Mouse (Mus musculus) left cerebral cortex, postnatal 36 days (tissue): ENCODE measurements around the gene Nsl1. TPM values are rescaled to one million over a fixed set of nuclear protein-coding genes. Genes with fewer than 3 reads are reported as not detected.

Source experiments
- DNase-seq, 2 experiments: peaks; one replicate each; pipeline ENCODE4 v3.0.0; 2021 to 2022; ENCODE audit warnings: low spot score in 2 of 2, mixed read lengths in 1 of 2
- intact Hi-C: fragments of 180-260 bp; cut with DNase I; formaldehyde crosslinking; loops from one replicate; pipeline ENCODE4 v1.15.1; 2025
- total RNA-seq, 2 experiments: library from RNA; stranded (reverse); gene quantifications; 2 replicates each; pipeline ENCODE4 v1.2.3; 2021

Nsl1 gene
- total RNA-seq, 2 experiments from 2014 or later, result 0.52 to 0.96 TPM

DNA sequence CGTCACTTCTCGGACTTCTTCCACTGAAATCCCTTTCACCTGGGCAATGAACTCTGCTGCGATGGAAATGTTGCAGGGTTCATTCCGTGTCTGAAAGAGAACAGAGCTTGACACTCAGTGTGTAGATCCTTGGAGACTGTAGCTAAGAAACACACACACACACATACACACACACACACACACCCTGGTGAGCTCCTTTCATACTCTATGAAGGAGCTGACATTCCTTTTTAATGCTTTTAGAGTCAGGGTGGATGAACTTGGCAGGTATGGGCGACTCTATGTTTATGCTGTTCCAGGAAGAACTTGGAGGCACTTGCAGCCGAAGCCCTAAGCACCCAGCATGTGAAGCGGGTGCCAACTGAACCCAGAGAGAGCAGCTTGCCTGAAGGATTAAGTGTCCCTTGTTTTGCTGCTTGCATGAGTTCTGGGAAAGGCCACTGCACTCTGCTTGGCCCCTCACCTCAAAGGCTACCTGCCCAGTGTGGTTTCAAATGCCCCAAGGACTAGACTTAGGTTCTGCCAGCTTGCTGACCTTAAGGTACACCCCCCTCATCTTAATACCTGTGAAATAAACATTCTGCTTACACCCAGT is 16.5 kb upstream of the Nsl1 start:
- intact Hi-C loops, result no loop called here
- DNase-seq, result no peak

DNA sequence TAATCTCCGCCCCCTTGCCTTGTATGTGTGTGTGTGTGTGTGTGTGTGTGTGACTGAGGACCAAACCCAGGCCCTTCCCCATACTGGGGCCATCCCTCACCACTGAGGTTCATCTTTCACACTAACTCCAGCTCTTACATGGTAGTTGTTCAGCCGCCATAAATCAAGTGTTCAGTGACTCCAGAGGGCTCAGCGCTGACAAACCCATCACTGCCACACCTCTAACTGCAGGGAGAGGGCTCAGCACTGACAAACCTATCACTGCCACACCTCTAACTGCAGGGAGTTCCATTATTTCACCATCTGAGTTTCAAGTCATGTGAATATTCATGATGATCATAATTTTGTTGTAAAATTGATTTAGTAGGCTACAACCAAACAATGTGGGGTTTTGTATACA is 9.3 kb upstream of the Nsl1 start:
- intact Hi-C loops, result no loop called here
- no peak for DNase-seq

DNA sequence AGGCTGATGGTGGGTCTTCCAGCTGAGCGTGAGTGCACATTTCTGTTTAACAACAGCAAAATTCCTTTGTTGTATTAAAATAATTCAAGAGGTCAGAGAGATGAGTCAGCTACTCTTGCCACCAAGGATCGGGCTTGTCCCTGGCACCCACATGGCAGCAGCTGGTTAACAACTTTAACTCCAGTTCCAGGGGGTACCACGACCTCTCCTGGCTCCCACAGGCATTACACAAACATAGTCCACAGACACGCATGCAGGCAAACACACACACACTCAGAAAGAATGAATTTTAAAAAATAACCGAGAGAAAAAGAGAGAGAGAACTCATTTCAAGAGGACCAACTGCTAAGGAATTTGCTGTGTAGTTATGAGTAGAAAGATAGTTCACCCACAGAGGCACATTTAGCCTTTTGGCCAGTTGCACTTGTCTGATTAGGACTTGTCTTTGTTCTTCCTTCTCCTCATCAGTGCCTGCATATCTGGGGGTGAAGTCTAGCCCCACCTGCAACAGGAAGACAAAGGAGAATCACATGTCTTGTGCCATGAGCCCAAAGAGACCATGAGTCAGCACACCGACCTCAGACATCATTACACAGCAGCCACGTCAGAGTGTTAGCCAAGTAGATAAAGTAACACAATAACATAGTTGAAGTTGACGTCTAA is 7.8 kb upstream of the Nsl1 start:
- intact Hi-C loops, result no loop called here
- DNase-seq, result no peak

DNA sequence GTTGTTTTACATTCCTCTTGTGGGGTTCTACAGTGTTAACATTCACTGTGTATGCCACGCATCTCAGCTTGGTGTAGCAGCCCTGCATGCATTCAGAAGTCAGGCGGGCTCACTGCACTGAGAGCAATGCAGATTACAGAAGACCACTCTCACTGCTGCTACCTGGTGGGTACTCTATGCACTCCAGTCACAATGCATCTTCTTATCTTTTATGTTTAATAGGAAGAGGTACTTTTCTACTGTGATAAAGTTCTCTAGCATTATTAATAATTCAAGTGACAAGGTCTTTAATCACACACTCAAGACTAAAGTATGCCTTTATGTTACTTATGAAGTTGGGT is 7.3 kb upstream of the Nsl1 start:
- DNase-seq, result no peak
- intact Hi-C loops, result no loop called here

DNA sequence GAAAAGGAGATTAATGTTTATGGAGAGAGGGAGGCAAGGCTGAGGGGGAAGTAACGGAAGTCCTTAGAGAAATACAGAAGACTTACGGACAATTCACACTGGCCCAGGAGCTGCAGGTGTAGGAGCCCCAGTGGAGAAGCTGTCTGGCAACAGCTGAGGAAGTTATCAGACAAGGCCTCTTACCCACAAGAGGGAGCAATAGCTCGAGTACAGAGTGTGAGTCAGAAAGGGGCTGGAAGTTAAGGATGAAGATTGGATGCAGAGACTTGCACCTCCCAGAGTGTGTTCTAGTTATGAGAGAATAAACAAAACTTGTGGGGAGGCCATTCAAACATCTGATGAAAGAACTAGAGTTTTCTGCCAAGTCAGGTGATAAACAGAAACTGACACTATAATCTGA is 5.4 kb upstream of the Nsl1 start:
- no peak for DNase-seq
- intact Hi-C loops, result no loop called here

DNA sequence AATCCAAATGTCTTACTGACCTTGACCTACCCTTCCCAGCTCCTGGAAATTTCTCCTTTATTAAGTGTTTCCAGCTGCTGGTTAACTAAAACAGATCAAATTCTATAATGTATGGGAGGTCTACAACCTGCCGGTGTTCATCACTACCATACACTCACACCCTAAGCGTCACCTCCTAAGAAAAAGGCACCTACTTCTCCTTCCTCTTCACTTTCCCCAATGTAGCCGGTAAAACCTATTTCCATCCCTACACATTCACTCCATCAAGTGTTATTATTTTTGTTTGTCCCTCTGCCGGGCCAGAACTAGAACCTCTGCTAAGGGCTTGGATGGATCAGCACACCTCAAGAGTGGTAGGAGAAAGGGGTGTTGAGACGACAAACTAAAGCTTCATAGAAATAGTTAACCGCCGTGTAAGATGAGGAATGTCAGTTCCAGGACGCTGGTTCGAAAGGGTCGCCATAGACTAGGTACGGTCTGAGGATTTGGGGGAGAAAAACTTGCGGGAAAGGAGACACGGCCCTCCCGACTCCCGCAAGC is 501 bp upstream of the Nsl1 start:
- DNase-seq, result no peak
- intact Hi-C loops, result no loop called here

DNA sequence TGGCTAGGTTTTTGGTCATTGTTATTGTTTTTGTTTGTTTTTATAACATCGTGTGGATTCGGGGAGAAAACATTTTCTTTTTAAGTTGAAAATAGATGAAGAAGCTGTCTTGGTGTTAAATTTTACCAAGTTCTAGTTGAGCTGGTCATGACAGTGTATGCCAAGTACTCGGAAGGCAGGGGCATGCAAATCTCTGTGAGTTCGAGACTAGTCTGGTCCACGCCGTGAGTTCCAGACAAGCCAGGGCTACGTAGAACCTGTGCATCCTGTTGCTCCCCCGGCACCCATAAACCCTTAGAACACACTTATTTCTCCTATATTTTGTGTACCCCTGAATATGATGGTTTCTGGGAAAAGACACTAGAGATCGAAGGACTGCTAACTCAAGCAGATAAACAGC is 888 bp downstream of the Nsl1 start:
- no peak for DNase-seq
- intact Hi-C loops, result no loop called here

DNA sequence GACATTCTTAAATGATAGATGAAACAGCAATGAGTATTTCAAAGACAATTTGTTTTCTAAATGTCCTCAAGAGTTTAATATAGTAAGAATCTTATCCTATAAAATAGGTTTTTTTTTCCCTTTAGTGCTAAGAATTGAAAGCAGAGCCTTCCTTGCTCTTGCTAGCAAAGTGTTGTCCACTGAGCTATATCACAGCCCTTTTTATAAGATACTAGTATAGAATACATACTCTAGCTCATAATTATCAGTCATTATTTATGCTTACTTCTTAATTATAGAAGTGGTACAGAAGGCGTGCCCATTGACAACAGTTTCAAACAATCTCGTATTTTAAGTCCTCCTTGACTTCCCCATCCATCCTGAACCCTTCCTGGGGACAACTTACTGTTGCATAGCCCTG is 1.7 kb downstream of the Nsl1 start:
- DNase-seq, result no peak
- intact Hi-C loops, result no loop called here

DNA sequence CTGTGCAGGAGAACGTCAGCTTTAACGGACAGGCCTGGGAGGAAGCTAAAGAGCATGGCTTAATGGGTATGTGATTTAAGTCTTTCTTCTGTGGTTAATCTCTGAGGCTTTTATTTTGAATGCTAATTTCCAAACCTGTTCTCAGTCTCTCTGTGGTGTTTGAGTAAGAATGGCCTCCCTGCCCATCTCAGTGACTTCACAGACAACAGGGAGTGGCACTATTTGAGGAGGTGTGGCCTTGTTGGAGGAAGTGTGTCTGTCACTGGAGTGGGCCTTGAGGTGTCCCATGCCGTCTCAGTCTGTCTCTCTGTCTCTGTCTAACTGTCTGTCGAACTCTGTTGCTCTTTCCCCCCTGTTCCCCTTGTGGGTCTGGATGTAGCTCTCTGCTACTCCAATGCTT is 2.4 kb downstream of the Nsl1 start:
- intact Hi-C loops, result no loop called here
- no peak for DNase-seq

DNA sequence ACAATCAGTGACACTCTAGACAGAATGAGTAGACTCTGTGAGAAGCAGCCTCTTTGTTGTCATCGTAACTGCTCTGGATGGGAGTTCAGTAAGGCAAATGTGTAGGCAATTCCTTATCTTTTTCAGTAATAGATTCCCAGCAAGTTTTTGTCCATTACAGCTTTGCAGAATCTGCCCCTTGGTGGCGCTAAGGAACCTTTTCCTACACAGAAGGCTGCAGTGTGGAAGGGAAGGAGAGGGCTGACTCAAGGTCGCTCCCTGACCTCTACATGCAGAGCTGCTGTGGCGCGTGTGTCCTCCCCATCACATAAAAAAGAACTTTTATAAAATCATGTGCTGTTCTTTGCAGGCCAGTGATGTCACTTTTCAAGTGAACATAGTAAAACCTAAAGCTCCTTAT is 5.6 kb downstream of the Nsl1 start:
- intact Hi-C loops, result no loop called here
- no peak for DNase-seq

DNA sequence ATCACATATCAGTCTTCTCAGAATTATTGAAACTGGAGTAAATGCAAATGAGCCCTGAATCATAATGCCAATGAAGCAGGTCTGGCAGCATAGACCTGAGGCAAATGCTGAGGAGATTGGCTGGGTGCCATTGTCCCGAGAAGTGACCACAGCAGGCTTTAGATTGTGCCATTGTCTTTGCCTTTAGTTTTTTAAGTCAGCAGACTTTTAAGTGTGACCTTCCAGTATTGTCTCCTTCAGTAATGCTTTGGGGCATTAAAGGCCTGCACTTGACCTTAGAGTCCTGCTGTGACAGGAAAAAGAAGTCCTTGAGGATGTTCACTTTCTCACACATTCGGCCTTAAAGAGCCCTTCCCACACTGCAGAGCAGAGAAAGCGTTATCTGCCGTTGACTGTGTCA is 7.4 kb downstream of the Nsl1 start:
- intact Hi-C loops, result no loop called here
- DNase-seq, result no peak

DNA sequence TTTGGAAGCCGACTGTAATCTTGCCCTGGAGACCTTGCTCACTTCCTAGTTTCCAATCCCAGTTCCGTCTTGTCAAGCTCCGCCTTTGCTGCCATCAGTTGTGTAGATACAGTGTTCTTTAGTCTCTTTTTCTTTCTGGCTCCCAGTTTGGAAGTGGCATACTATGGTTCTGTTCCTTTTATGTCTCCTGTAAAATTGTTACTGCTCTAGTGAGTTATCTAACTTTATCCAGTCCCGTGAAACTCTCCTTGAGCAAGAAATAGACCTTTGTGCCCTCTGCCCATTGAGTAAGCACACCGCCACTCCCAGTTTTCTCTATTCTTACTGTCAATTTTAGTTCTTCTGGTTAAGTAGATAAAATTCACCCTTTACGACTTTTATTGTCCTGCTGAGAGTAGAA is 8.8 kb downstream of the Nsl1 start:
- intact Hi-C loops, result no loop called here
- DNase-seq, result no peak

DNA sequence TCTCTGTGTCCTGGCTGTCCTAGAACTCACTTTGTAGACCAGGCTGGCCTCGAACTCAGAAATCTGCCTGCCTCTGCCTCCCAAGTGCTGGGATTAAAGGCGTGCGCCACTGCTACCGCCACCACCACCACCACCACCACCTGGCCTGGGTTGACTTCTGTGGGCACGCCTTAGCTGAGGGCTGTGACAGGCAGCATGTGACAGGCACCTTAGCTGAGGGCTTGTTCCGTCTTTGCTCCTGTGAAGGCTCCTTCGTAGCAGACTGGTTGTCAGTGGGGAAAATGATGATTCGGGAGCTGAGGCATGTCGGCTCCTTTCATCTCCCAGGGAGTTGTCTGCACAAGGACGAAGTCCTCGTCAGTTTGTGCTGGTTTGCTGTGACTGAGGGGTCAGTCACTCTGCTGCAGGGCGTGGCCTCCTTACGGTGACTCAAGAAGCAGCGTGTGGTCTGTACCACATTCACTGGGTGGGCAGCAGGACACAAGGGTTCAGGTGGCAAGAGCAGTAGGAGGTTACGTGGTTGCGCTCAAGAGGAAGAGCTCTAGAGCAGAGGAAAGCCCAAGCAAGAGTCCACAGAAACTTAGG is 9.6 kb downstream of the Nsl1 start:
- intact Hi-C loops, result no loop called here

DNA sequence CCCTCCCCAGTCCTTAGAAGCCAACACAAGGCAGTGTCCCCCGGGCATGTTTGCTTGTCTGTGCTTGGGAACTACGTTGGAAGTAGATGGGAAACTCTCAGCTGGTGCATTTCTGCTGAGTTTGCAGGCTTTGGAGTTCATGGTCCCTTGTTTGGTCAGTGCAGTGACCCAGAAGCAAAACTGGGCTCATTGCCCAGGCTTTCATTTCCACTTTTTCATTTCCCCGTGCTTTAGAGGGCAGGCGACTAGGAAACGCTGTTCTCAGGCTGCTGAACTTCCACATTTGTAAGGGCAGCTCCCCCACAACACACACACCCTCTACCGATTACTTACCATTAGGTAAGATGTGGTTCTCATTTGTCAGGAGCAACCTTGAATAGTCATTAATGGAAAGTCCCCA is 10.2 kb downstream of the Nsl1 start:
- intact Hi-C loops, result no loop called here
- peak in 1 of 2 experiments; percentile 23 for DNase-seq

More for the DNA sequence above, 9.6 kb downstream of the Nsl1 start:
- DNase-seq, result no peak

DNA sequence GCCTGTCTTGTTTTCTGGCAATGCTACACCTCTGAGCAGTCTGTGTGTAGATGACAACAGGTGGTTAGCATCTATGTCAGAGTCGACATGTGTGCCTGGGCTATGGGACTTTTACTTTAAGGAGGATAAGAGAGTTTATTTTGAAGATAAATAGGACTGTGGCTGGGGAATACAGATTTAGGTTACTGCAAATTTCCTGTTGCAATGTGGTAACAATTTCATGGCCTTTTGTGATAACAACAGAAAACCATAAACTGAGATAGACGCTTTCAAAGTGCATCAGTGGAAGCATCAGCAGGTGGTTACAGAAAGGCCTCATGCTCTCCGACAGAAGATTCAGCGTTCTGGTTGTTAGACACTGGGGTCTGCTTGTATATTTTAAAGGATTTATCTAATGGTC is 10.7 kb downstream of the Nsl1 start:
- intact Hi-C loops, result no loop called here
- no peak for DNase-seq

DNA sequence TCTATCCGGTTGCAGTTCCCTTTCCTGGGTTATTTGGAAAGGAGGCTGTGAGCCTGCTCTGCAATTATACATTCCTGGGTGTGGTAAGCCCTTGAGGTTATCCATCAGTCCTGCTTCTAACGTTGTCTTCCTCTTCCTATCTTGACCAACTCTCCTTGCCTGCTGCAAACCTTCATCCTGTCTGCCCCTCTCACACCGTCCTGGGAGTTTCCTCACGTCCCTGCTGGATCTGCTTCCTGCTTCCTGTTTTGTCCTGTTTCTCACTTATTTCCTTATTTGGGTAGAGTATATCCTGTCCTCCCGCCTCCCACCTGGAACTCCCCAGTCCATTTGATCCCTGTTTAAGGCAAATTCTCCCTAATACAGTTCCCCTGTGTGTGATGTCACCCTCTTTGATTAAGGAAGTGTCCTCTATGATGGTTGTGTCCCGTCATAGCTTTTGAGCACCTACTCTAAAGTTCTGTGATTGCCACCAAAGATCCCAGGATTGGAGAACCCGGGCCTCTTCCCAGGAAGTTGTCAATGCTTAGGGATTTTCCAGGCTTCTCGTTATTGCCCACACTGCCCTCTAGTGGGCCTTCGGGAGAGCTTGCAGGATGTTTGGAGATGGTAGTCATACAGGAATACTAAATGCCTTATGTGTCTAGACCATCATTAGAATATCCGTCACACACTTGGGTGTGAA is 12.5 kb downstream of the Nsl1 start:
- intact Hi-C loops, result no loop called here
- DNase-seq, result peak; percentile 32 to 38

DNA sequence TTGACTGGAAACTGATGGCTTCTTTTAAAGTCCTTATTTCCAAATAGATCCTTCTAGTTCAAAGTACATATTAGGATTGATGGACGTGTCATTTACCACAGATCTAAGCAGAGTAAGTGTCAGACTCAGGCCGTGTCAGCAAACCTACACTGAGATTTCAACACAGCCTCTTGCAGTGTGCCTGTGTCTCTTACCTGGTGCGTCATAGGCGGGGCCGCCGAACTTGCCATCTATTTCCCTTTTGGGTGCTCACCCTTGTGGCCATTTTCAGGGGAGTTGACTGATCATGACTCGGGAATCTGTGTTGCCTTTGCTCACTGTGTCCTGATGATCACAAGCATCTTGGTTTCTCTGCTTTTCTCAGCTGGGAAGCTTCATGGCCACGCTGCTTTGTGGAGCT is 20.4 kb downstream of the Nsl1 start:
- DNase-seq, result no peak
- intact Hi-C loops, result loop anchor here (5.0 kb wide), 1 partner anchor 141 kb away; no protein-coding TSS in a partner anchor

DNA sequence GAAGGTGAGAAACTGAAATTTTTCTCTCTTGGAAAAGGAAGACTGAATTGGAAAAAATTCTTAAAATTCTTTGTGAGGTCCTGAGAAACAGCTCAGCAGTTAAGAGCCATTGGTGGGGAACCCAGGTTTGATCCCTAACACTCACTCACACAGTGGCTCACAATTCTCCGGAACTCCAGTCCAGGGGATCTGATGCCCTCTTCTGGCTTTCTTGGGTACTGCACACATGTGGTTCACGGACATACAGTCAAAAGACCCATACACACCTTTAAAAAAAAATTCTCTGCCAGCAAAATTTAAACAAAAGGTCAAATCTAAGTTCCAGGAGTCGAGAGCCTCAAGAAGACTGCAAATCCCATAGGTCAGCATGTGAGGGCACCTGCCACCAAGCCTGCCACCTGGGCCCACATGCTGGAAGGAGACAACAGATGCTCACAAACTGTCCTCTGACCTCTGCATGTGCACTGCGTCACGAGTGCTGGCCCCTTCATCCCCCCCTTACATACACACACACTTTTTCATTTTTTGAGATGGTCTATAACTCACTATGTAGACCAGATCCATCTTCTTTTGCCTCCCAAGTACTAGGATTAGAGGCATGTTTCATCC is 22.2 kb downstream of the Nsl1 start:
- intact Hi-C loops, result loop anchor here (5.0 kb wide), 1 partner anchor 143 kb away; no protein-coding TSS in a partner anchor
- DNase-seq, result no peak

DNA sequence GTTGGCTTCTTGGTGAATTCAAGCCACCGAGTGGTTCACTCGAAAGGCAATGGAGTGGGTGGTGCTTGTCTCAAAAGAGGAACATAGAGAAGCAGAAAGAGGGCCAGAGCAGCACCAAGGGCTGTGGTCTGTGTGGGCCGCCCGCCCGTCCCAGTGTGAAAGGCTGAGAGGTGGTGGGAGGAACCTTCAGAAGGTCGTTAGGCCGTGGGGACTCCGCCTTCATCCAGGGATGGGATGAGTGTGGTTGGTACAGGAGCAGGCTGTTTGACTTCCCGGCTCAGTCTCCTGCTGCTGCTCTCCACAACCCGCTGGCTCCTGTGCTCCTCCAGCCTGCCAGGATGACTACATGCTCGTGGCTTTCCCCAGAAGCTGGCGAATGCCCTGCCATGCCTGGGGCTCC is 22.8 kb downstream of the Nsl1 start:
- intact Hi-C loops, result no loop called here
- DNase-seq, result no peak

DNA sequence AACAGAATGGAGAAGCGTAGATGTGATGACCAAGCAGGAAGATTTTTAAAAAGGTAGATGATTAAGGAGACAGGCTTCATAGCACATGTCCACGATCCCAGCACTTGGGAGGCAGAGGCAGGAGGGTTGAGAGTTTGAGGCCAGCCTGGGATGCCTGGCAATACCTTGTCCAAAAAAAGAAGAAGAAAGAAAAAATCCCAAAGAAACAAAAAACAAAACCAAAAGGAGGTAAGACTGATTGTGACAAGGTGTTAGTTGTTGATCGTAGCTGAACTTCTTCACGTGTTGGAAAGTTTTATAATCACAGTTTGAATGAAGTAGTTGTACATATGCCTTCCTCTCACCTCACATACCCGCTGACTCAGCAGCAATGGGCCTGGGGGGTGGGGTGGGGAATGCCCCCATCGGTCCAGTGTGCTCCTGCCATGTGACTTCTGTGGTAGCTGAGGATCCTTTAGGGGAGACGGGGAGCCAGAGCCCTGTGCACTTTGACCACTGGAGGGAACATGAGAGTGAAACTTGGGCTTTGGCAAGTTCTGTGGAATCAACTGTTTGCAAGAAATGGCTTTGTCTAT is 23.6 kb downstream of the Nsl1 start:
- intact Hi-C loops, result no loop called here
- DNase-seq, result no peak
